Mouse (Mus musculus): ENCODE data around the gene Ipo7. TPM values are rescaled to one million over a fixed set of nuclear protein-coding genes. Genes with fewer than 3 reads are reported as not detected.

Ipo7 gene
- polyA plus RNA-seq, 1 experiment, result 110 TPM

DNA sequence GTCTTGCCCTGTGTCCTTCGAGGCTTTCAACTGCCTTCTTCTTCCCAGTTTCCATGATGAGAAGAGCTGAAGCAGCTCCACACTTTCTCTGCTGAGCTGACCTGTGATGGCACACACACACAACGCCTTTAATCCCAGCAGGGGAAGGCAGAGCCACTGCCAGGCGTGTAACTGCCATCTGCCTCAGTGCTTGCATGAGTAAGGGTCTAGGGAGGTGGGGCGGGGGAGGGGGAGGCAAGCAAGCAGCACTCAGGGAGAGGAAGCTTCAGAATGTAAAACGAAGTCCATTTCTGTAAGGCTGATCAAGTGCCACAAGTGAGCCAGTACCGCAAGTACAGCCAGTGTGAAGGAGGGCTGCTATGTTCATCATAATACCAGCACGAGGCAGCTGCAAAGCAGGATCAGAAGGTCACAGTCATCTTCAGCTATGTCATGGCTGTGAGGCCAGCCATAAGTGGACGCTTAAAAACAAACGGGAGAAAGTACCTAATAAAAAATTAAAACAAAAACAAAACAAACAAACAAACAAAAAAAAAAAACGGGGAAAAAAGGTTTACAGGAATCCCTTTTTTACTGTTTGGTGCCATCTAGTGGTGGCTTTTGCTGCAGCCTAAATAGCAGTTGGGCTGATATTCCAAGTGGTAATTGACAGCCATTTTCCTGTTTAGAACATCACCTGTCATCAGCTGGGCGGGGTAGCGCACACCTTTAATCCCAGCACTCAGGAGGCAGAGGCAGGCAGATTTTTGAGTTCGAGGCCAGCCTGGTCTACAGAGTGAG lies 65.5 kb downstream of the Ipo7 start:
- no peak for TF ChIP-seq GATA1 (IDR thresholded peaks at IDR 0.05; ENCODE audit: low read length)

GRCm38 (mm10) chr7:110085217-110085616 lies 67.1 kb downstream of the Ipo7 start:
- no peak for TF ChIP-seq GATA1 (IDR thresholded peaks at IDR 0.05; ENCODE audit: low read length)

DNA sequence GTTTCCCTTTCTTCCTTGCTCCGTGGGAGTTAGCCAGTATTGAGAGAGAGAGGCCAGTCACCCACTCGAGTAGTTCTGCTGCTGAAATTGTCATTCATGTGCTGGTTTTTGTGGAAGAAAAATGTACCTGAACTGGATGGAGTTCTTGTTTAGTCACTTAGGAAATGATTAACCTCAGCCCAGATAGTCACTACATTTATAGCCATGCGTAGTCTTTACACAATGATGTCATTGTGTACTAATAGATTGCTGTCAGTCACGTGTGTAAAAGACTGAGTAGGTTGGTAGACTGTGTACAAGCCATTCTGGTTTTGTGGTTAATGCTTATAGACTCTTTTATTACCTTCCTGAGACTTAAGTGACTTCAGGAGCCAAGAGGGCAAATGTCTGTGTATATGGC lies 69.8 kb downstream of the Ipo7 start:
- TF ChIP-seq GATA1 (IDR thresholded peaks at IDR 0.05; ENCODE audit: low read length), result no peak

DNA sequence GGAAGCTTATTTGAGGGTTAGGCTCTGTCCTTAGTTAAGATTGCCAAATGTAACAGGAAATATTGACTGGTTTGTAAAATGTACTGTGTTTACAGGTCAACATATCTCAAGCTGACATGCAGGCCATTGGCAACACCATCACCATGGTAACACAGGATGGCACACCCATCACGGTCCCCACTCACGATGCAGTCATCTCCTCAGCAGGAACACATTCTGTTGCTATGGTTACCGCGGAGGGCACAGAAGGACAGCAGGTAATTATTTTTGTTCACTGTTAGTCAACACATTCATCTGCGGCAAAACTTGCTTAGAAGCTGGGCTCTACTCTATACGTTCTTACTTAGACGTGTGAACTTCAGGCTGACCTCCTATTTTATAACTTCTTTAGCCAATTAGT lies 73.6 kb downstream of the Ipo7 start:
- no peak for TF ChIP-seq GATA1 (IDR thresholded peaks at IDR 0.05; ENCODE audit: low read length)

GRCm38 (mm10) chr7:110096332-110096731 lies 78.3 kb downstream of the Ipo7 start:
- no peak for TF ChIP-seq GATA1 (IDR thresholded peaks at IDR 0.05; ENCODE audit: low read length)

GRCm38 (mm10) chr7:110097106-110097793 lies 79.2 kb downstream of the Ipo7 start:
- no peak for TF ChIP-seq GATA1 (IDR thresholded peaks at IDR 0.05; ENCODE audit: low read length)

DNA sequence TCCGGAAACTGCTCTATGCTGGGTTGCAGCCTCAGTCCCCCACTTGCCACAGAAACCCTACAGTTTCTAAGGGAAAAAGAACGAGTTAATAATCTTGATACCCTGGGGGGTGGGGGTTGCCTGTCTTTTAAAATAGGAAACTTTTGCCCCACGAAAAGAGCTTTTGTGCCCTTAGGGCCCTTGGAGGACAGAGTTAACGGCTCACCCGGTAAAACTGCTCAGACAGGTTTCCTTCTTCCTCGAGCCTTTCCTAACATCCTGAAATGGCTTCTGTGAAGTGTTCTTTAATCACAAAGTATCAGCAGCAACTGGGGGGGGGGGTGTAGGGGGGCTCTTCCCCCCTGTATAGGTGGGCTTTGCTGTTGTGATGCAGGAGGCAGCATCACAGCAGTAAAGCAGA lies 82.8 kb downstream of the Ipo7 start:
- TF ChIP-seq GATA1 (IDR thresholded peaks at IDR 0.05; ENCODE audit: low read length), result no peak

DNA sequence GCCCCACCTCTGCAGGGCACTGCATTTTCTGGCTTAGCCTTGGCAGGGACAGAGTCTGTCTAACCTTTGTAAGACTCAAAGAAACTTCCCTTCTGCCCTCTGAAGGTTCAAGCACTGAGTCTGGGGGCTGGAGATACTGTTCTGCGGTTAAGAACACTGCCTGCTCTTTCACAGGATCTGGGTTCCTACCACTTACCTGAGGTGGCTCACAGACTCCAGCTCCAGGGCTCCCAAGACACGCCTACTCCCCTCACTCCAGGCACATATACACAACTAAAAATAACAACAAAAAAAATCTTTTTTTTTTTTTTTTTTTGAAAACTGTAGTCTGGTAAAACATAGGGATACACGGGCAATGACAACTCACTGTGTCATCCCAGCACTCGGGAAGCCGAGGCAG lies 83.2 kb downstream of the Ipo7 start:
- no peak for TF ChIP-seq GATA1 (IDR thresholded peaks at IDR 0.05; ENCODE audit: low read length)

- no peak for TF ChIP-seq GATA1 (IDR thresholded peaks at IDR 0.05; ENCODE audit: low read length)
Observed at GRCm38 (mm10) chr7:110105041-110105440, 87.0 kb downstream of the Ipo7 start.

Other genes with a start within 250 kb of the Ipo7 start
- 0.04 and 0.35 TPM in 2 replicates for gene Nrip3, start 236.2 kb upstream of the Ipo7 start, polyA plus RNA-seq (2012)
- gene Scube2, start 152.6 kb upstream of the Ipo7 start, polyA plus RNA-seq (2012), result 0.05 and 0.08 TPM in 2 replicates
- gene Dennd5a, start 57.8 kb upstream of the Ipo7 start, polyA plus RNA-seq (2012), result 8.8 and 9.2 TPM in 2 replicates
- 27.8 and 44.0 TPM in 2 replicates for gene Tmem41b, start 31.3 kb upstream of the Ipo7 start, polyA plus RNA-seq (2012)
- 1.2 and 1.7 TPM in 2 replicates for gene Zfp143, start 42.9 kb downstream of the Ipo7 start, polyA plus RNA-seq (2012)
- gene Wee1, start 103.8 kb downstream of the Ipo7 start, polyA plus RNA-seq (2012), result 27.2 and 37.8 TPM in 2 replicates
- gene Swap70, start 203.4 kb downstream of the Ipo7 start, polyA plus RNA-seq (2012), result 23.3 and 27.1 TPM in 2 replicates